Mouse (Mus musculus) cortical plate, adult 2 months (tissue): ENCODE data around the gene Rgs6.

Experiments
- CTCF ChIP-seq: fragments of 200-500 bp; IDR thresholded peaks from 2 replicates; pipeline ENCODE4 v1.5.1; 2011; ENCODE audit warnings: mild to moderate bottlenecking, control low read depth, low read length; ENCODE audit not compliant: insufficient read depth; ENCODE audit errors: extremely low read depth
- POLR2A ChIP-seq: fragments of 200-500 bp; IDR thresholded peaks from 2 replicates; pipeline ENCODE4 v1.6.1; 2011; ENCODE audit warnings: mild to moderate bottlenecking, low read length, control low read depth; ENCODE audit not compliant: insufficient read depth; ENCODE audit errors: extremely low read depth

- TF ChIP-seq CTCF (no peak), POLR2A (no peak)
These were observed 122.3 kb downstream of the Rgs6 start for GRCm38 (mm10) chr12:82710376-82710775.
